Mouse (Mus musculus) forebrain, embryonic 12.5 days (tissue): ENCODE measurements around the gene Cfap161. TPM values are rescaled to one million over a fixed set of nuclear protein-coding genes. Genes with fewer than 3 reads are reported as not detected.

Experiments
- ATAC-seq: fragments of 200-750 bp; cut with Nextera tagmentation; 2 replicates; pipeline ENCODE4 v1.8.0; 2017; ENCODE audit warnings: moderate TSS enrichment; ENCODE audit not compliant: low FRiP score
- H3K27ac ChIP-seq: fragments of 300-500 bp; sonication (generic); 2 replicates; pipeline ENCODE4 v1.5.1; 2016; ENCODE audit warnings: mild to moderate bottlenecking
- H3K27me3 ChIP-seq: fragments of 300-500 bp; sonication (generic); 2 replicates; pipeline ENCODE4 v1.6.1; 2016; ENCODE audit warnings: mild to moderate bottlenecking
- H3K36me3 ChIP-seq: fragments of 300-500 bp; sonication (generic); replicated peaks from 2 replicates; pipeline ENCODE4 v1.6.1; 2016; ENCODE audit warnings: mild to moderate bottlenecking
- H3K4me1 ChIP-seq: fragments of 300-500 bp; sonication (generic); 2 replicates; pipeline ENCODE4 v1.6.1; 2016
- H3K4me2 ChIP-seq: fragments of 300-500 bp; sonication (generic); 2 replicates; pipeline ENCODE4 v1.6.1; 2016; ENCODE audit warnings: mild to moderate bottlenecking, moderate library complexity
- H3K4me3 ChIP-seq: fragments of 300-500 bp; sonication (generic); replicated peaks from 2 replicates; pipeline ENCODE4 v1.5.1; 2016; ENCODE audit warnings: mild to moderate bottlenecking
- H3K9ac ChIP-seq: fragments of 300-500 bp; sonication (generic); 2 replicates; pipeline ENCODE4 v1.6.1; 2016; ENCODE audit warnings: mild to moderate bottlenecking
- H3K9me3 ChIP-seq: fragments of 300-500 bp; sonication (generic); 2 replicates; pipeline ENCODE4 v1.6.1; 2016
- WGBS: fragments of 180-500 bp; shearing (Covaris S2); methylation state at CpG from one replicate; pipeline ENCODE4 v1.1.7; 2016; 5-methylcytosine and 5-hydroxymethylcytosine counted together
- polyA plus RNA-seq: library from polyadenylated mRNA; unstranded; fragments of >200 nt; fragmentation: Nextera tagmentation; extraction: Ambion mirVana; gene quantifications from 2 replicates; pipeline ENCODE4 v1.2.1, GENCODE M21; 2016

Gene Cfap161
- polyA plus RNA-seq, 1 experiment from 2014 or later = 0.49 TPM

GRCm38 (mm10) chr7:83800561-83801482 lies 6.1 kb upstream of the Cfap161 start:
- Histone ChIP-seq H3K36me3 (no peaks in the 10 kb centered on the region), H3K4me3 (no peak overlapping the region), H3K9ac (no peak overlapping the region), H3K4me1 (no peaks in the 10 kb centered on the region; the same call in 1 of the 2 replicates), H3K27ac (no peak overlapping the region), H3K4me2 (no peak overlapping the region), H3K9me3 (no peaks in the 10 kb centered on the region), H3K27me3 (no peaks in the 10 kb centered on the region)
- no peak for ATAC-seq
- WGBS = 91% methylated on average over 8 of the region's 8 CpGs

- Histone ChIP-seq H3K27me3 (no peaks in the 10 kb centered on the region), H3K9ac (no peak overlapping the region), H3K27ac (no peak overlapping the region), H3K4me2 (no peak overlapping the region), H3K9me3 (no peaks in the 10 kb centered on the region), H3K4me1 (no peaks in the 10 kb centered on the region; the same call in 1 of the 2 replicates), H3K36me3 (no peaks in the 10 kb centered on the region), H3K4me3 (no peak overlapping the region)
- 79% methylated on average over 2 of the region's 2 CpGs for WGBS
- no peak for ATAC-seq
Observed at GRCm38 (mm10) chr7:83800071-83800470, 5.4 kb upstream of the Cfap161 start.

GRCm38 (mm10) chr7:83798004-83798403 lies 3.3 kb upstream of the Cfap161 start:
- peaks cover 8% of the 10 kb centered on the region for H3K4me1 ChIP-seq
- no peak for ATAC-seq
- no peak overlapping the region for H3K4me2 ChIP-seq
- H3K9me3 ChIP-seq = no peaks in the 10 kb centered on the region
- H3K27me3 ChIP-seq = no peaks in the 10 kb centered on the region
- H3K36me3 ChIP-seq = no peaks in the 10 kb centered on the region
- H3K4me3 ChIP-seq = no peak overlapping the region
- no peak overlapping the region for H3K9ac ChIP-seq
- H3K27ac ChIP-seq = no peak overlapping the region

GRCm38 (mm10) chr7:83796177-83796576 lies 1.5 kb upstream of the Cfap161 start:
- no peak overlapping the region for H3K4me3 ChIP-seq
- H3K4me2 ChIP-seq = no peak overlapping the region
- no peaks in the 10 kb centered on the region for H3K27me3 ChIP-seq
- no peaks in the 10 kb centered on the region for H3K36me3 ChIP-seq
- H3K4me1 ChIP-seq = peaks cover 8% of the 10 kb centered on the region
- WGBS = 59% methylated on average over 5 of the region's 5 CpGs
- H3K27ac ChIP-seq = no peak overlapping the region
- no peaks in the 10 kb centered on the region for H3K9me3 ChIP-seq
- H3K9ac ChIP-seq = no peak overlapping the region
- ATAC-seq = no peak

GRCm38 (mm10) chr7:83794006-83794683 lies 535 bp downstream of the Cfap161 start:
- peak; percentile 44 for ATAC-seq
- H3K4me2 ChIP-seq = peak overlapping the region; percentile 30
- WGBS = 45% methylated on average over 11 of the region's 11 CpGs

GRCm38 (mm10) chr7:83780881-83781280 lies 13.8 kb downstream of the Cfap161 start:
- ATAC-seq = no peak
- H3K9me3 ChIP-seq = no peaks in the 10 kb centered on the region
- no peaks in the 10 kb centered on the region for H3K27me3 ChIP-seq
- no peak overlapping the region for H3K4me3 ChIP-seq
- H3K36me3 ChIP-seq = no peaks in the 10 kb centered on the region
- H3K9ac ChIP-seq = no peak overlapping the region
- H3K27ac ChIP-seq = no peak overlapping the region
- H3K4me1 ChIP-seq = no peaks in the 10 kb centered on the region
- no peak overlapping the region for H3K4me2 ChIP-seq
- 87% methylated on average over 4 of the region's 4 CpGs for WGBS

More at GRCm38 (mm10) chr7:83794006-83794683, 535 bp downstream of the Cfap161 start:
- Histone ChIP-seq H3K9me3 (no peaks in the 10 kb centered on the region), H3K27me3 (no peaks in the 10 kb centered on the region), H3K27ac (no peak overlapping the region), H3K9ac (no peak overlapping the region), H3K4me3 (no peak overlapping the region), H3K4me1 (peaks cover 8% of the 10 kb centered on the region), H3K36me3 (no peaks in the 10 kb centered on the region)

GRCm38 (mm10) chr7:83780026-83780425 lies 14.7 kb downstream of the Cfap161 start:
- Histone ChIP-seq H3K9me3 (no peaks in the 10 kb centered on the region), H3K27ac (no peak overlapping the region), H3K4me1 (no peaks in the 10 kb centered on the region), H3K27me3 (no peaks in the 10 kb centered on the region), H3K36me3 (no peaks in the 10 kb centered on the region), H3K4me2 (no peak overlapping the region), H3K4me3 (no peak overlapping the region), H3K9ac (no peak overlapping the region)
- whole genome bisulfite sequencing = 85% methylated on average over 4 of the region's 4 CpGs
- no peak for ATAC-seq

- Histone ChIP-seq H3K27ac (no peak overlapping the region), H3K27me3 (no peaks in the 10 kb centered on the region), H3K9me3 (no peaks in the 10 kb centered on the region), H3K4me3 (no peak overlapping the region), H3K9ac (no peak overlapping the region), H3K4me2 (no peak overlapping the region), H3K36me3 (no peaks in the 10 kb centered on the region), H3K4me1 (no peaks in the 10 kb centered on the region)
- WGBS = 79% methylated on average over 2 of the region's 2 CpGs
- no peak for ATAC-seq
Observed at GRCm38 (mm10) chr7:83779028-83779427, 15.7 kb downstream of the Cfap161 start.

- ATAC-seq = no peak
- no peaks in the 10 kb centered on the region for H3K9me3 ChIP-seq
- H3K4me3 ChIP-seq = no peak overlapping the region
- no peaks in the 10 kb centered on the region for H3K27me3 ChIP-seq
- H3K9ac ChIP-seq = no peak overlapping the region
- H3K36me3 ChIP-seq = no peaks in the 10 kb centered on the region
- WGBS = 75% methylated on average over 2 of the region's 2 CpGs
- H3K4me1 ChIP-seq = no peaks in the 10 kb centered on the region
- H3K4me2 ChIP-seq = no peak overlapping the region
- H3K27ac ChIP-seq = no peak overlapping the region
Observed at GRCm38 (mm10) chr7:83778516-83778915, 16.2 kb downstream of the Cfap161 start.

GRCm38 (mm10) chr7:83774721-83775120 lies 20.0 kb downstream of the Cfap161 start:
- Histone ChIP-seq H3K4me3 (no peak overlapping the region), H3K9ac (no peak overlapping the region), H3K36me3 (no peaks in the 10 kb centered on the region), H3K9me3 (no peaks in the 10 kb centered on the region), H3K27ac (no peak overlapping the region), H3K4me2 (no peak overlapping the region), H3K27me3 (no peaks in the 10 kb centered on the region), H3K4me1 (no peaks in the 10 kb centered on the region)
- 49% methylated on average over 5 of the region's 5 CpGs for WGBS
- no peak for ATAC-seq

GRCm38 (mm10) chr7:83763674-83764073 lies 31.0 kb downstream of the Cfap161 start:
- H3K4me1 ChIP-seq = no peaks in the 10 kb centered on the region
- no peak for ATAC-seq
- WGBS = 77% methylated on average over 3 of the region's 3 CpGs

GRCm38 (mm10) chr7:83762336-83762735 lies 32.3 kb downstream of the Cfap161 start:
- no peaks in the 10 kb centered on the region for H3K9me3 ChIP-seq
- no peaks in the 10 kb centered on the region for H3K27me3 ChIP-seq
- 79% methylated on average over 5 of the region's 5 CpGs for WGBS
- ATAC-seq = no peak
- H3K4me1 ChIP-seq = no peaks in the 10 kb centered on the region
- no peak overlapping the region for H3K27ac ChIP-seq
- H3K4me3 ChIP-seq = no peak overlapping the region
- no peak overlapping the region for H3K4me2 ChIP-seq
- no peak overlapping the region for H3K9ac ChIP-seq
- no peaks in the 10 kb centered on the region for H3K36me3 ChIP-seq

More at GRCm38 (mm10) chr7:83763674-83764073, 31.0 kb downstream of the Cfap161 start:
- no peak overlapping the region for H3K9ac ChIP-seq
- no peak overlapping the region for H3K27ac ChIP-seq
- no peaks in the 10 kb centered on the region for H3K27me3 ChIP-seq
- no peak overlapping the region for H3K4me3 ChIP-seq
- no peaks in the 10 kb centered on the region for H3K36me3 ChIP-seq
- H3K9me3 ChIP-seq = no peaks in the 10 kb centered on the region
- no peak overlapping the region for H3K4me2 ChIP-seq
